Mouse (Mus musculus) E14TG2a.4 (cell line): Measurements from ENCODE around the gene Yars.
A peak's percentile ranks its signal among the peaks of the same experiment; 100 is the strongest.

Experiments used
- H3K27me3 ChIP-seq: 2 replicates; pipeline ENCODE4 v1.6.1; 2014; ENCODE audit warnings: low read length, control low read depth; ENCODE audit not compliant: insufficient read depth
- H3K36me3 ChIP-seq: 2 replicates; pipeline ENCODE4 v1.6.1; 2014; ENCODE audit warnings: low read length, control low read depth; ENCODE audit not compliant: insufficient read depth
- H3K4me1 ChIP-seq: replicated peaks from 2 replicates; pipeline ENCODE4 v1.6.1; 2014; ENCODE audit warnings: low read depth, low read length, control low read depth
- H3K4me3 ChIP-seq: replicated peaks from 2 replicates; pipeline ENCODE4 v1.5.1; 2014; ENCODE audit warnings: mild to moderate bottlenecking, low read length
- H3K9me3 ChIP-seq: 2 replicates; pipeline ENCODE4 v1.6.1; 2014; ENCODE audit warnings: low read length, control low read depth
- CTCF ChIP-seq: conservative IDR thresholded peaks from 2 replicates; pipeline ENCODE4 v1.5.1; 2014; ENCODE audit warnings: low read length
- NANOG ChIP-seq: IDR thresholded peaks from 2 replicates; pipeline ENCODE4 v1.6.1; 2014; ENCODE audit warnings: borderline replicate concordance, low read length, mixed read lengths
- POU5F1 ChIP-seq: IDR thresholded peaks from 2 replicates; pipeline ENCODE4 v1.6.1; 2014; ENCODE audit warnings: low read length, borderline replicate concordance

Gene Yars

GRCm38 (mm10) chr4:129189542-129190519, at the start of gene Yars, which contains the start of gene S100pbp:
Gene Yars, plus strand, starts transcription at chr4:129189760.
Gene S100pbp, minus strand, starts transcription at chr4:129189727.
- no peaks in the 10 kb centered on the region for H3K9me3 ChIP-seq
- peak within 1 kb of the TSS; percentile 94 for H3K4me3 ChIP-seq
- peaks cover 55% of the 10 kb centered on the region for H3K4me1 ChIP-seq
- H3K36me3 ChIP-seq, result peaks cover 36% of the 10 kb centered on the region
- H3K27me3 ChIP-seq, result no peaks in the 10 kb centered on the region
- TF ChIP-seq NANOG (no peak), CTCF (no peak), POU5F1 (no peak)

GRCm38 (mm10) chr4:129140808-129141207, 48.8 kb upstream of the Yars start:
- Histone ChIP-seq H3K9me3 (no peaks in the 10 kb centered on the region), H3K4me1 (peaks cover 43% of the 10 kb centered on the region), H3K36me3 (no peaks in the 10 kb centered on the region), H3K4me3 (no peak overlapping the region), H3K27me3 (peaks cover 51% of the 10 kb centered on the region)
- TF ChIP-seq CTCF (no peak), POU5F1 (no peak), NANOG (no peak)

DNA sequence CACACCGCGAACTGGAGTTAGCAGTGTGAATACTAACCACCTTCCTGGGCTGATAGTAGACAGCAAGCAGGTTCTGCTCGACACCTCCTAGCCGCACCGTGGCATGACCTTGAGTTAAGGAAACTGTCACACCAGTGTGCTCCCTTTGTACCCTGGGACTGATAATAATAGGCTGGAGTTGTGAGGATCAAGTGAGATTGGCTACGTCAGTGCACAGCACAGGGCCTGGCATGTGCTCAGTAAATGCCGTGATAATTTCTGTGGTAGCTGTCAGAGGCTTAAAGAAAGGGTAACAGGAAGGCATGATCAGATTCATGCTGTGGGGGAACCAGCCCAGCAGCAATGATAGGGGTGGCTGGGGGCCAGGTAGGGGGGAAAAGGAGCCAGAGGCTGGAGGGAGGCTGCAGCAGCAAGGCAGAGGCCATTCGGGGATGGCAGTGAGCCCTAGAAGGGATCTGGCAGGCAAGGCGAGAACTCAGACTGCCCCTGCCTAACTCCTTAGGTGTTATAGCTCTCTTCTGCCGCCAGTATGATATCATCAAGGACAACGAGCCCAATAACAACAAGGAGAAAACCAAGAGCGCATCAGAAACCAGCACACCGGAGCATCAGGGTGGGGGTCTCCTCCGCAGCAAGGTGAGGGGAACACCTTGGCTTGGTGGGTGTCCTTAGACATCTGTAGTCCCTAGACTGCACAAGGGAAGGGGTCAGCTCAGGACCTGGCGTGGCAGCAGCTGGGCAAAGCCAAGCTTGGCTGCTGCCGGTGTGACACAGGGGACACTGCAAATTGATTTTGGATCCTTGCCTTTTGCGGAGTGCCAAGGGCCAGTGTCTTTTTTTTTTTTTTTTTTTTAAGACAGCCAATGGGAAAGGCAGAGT, 47.8 kb upstream of the Yars start:
- no peak overlapping the region for H3K4me3 ChIP-seq
- TF ChIP-seq POU5F1, result no peak
- TF ChIP-seq CTCF, result no peak
- no peak for TF ChIP-seq NANOG
- peaks cover 42% of the 10 kb centered on the region for H3K27me3 ChIP-seq
- peaks cover 39% of the 10 kb centered on the region for H3K4me1 ChIP-seq
- H3K9me3 ChIP-seq, result no peaks in the 10 kb centered on the region
- H3K36me3 ChIP-seq, result no peaks in the 10 kb centered on the region; the same call in 1 of the 2 replicates

- TF ChIP-seq NANOG, result no peak
- TF ChIP-seq POU5F1, result no peak
- TF ChIP-seq CTCF, result no peak
- no peaks in the 10 kb centered on the region for H3K9me3 ChIP-seq
- no peak overlapping the region for H3K4me3 ChIP-seq
- peaks cover 36% of the 10 kb centered on the region for H3K27me3 ChIP-seq
- H3K4me1 ChIP-seq, result peaks cover 35% of the 10 kb centered on the region
- no peaks in the 10 kb centered on the region; the same call in 1 of the 2 replicates for H3K36me3 ChIP-seq
These were observed 47.0 kb upstream of the Yars start for GRCm38 (mm10) chr4:129142439-129143045.

- H3K36me3 ChIP-seq, result peaks cover 2% of the 10 kb centered on the region
These were observed 46.1 kb upstream of the Yars start for GRCm38 (mm10) chr4:129143509-129143908.

GRCm38 (mm10) chr4:129144401-129145367, 44.9 kb upstream of the Yars start:
- no peak for TF ChIP-seq POU5F1
- TF ChIP-seq NANOG, result no peak
- no peak for TF ChIP-seq CTCF
- Histone ChIP-seq H3K9me3 (no peaks in the 10 kb centered on the region), H3K27me3 (peaks cover 14% of the 10 kb centered on the region), H3K4me1 (peaks cover 45% of the 10 kb centered on the region), H3K36me3 (peaks cover 14% of the 10 kb centered on the region), H3K4me3 (no peak overlapping the region)

More at GRCm38 (mm10) chr4:129143509-129143908, 46.1 kb upstream of the Yars start:
- Histone ChIP-seq H3K4me3 (no peak overlapping the region), H3K4me1 (peaks cover 43% of the 10 kb centered on the region), H3K27me3 (peaks cover 26% of the 10 kb centered on the region), H3K9me3 (no peaks in the 10 kb centered on the region)
- TF ChIP-seq CTCF (no peak), POU5F1 (no peak), NANOG (no peak)

- TF ChIP-seq CTCF (no peak), NANOG (no peak), POU5F1 (no peak)
- peaks cover 7% of the 10 kb centered on the region; the same call in 1 of the 2 replicates for H3K27me3 ChIP-seq
- peaks cover 21% of the 10 kb centered on the region for H3K36me3 ChIP-seq
- peaks cover 45% of the 10 kb centered on the region for H3K4me1 ChIP-seq
- no peaks in the 10 kb centered on the region for H3K9me3 ChIP-seq
- H3K4me3 ChIP-seq, result no peak overlapping the region
These were observed 44.1 kb upstream of the Yars start for GRCm38 (mm10) chr4:129145411-129145810.
